Mouse (Mus musculus): ENCODE results near the gene D10Wsu102e. TPM values are rescaled to one million over a fixed set of nuclear protein-coding genes. Genes with fewer than 3 reads are reported as not detected.
A peak's percentile ranks its signal among the peaks of the same experiment; 100 is the strongest.

Gene D10Wsu102e
- 0.16 and 0.24 TPM in 2 replicates for polyA plus RNA-seq (2012; rRNA removed)

GRCm38 (mm10) chr10:83359956-83360355, at the start of gene D10Wsu102e:
TSS of gene D10Wsu102e (plus strand) at chr10:83360221.
- no peaks in the 10 kb centered on the region for H3K4me1 ChIP-seq (ENCODE audit: control insufficient read depth, insufficient read depth, low read length)
- TF ChIP-seq CTCF (IDR thresholded peaks at IDR 0.05; ENCODE audit: insufficient read depth, low read length): no peak
- TF ChIP-seq POLR2A (IDR thresholded peaks at IDR 0.05; ENCODE audit: borderline replicate concordance, extremely low read depth, low read depth, low read length): peak; percentile 43; the same call in 1 of the 2 replicates
- H3K4me3 ChIP-seq (replicated peaks; ENCODE audit: extremely low read depth, low read depth, low read length): peak within 1 kb of the TSS; percentile 96
- WGBS: under 1% methylated on average over 30 of the region's 30 CpGs
- peak; percentile 92 for DNase-seq

GRCm38 (mm10) chr10:83310356-83310755, 49.7 kb upstream of the D10Wsu102e start:
- 65% methylated on average over 7 of the region's 7 CpGs for WGBS
- DNase-seq: no peak
- H3K4me1 ChIP-seq (ENCODE audit: control insufficient read depth, insufficient read depth, low read length): no peaks in the 10 kb centered on the region
- H3K4me3 ChIP-seq (replicated peaks; ENCODE audit: extremely low read depth, low read depth, low read length): no peak overlapping the region
- TF ChIP-seq CTCF (IDR thresholded peaks at IDR 0.05; ENCODE audit: insufficient read depth, low read length) (no peak), POLR2A (IDR thresholded peaks at IDR 0.05; ENCODE audit: borderline replicate concordance, extremely low read depth, low read depth, low read length) (no peak)

- Histone ChIP-seq H3K4me1 (ENCODE audit: control insufficient read depth, insufficient read depth, low read length) (no peaks in the 10 kb centered on the region), H3K4me3 (replicated peaks; ENCODE audit: extremely low read depth, low read depth, low read length) (no peak overlapping the region)
- WGBS: 57% methylated on average over 5 of the region's 5 CpGs
- no peak for TF ChIP-seq CTCF (IDR thresholded peaks at IDR 0.05; ENCODE audit: insufficient read depth, low read length)
- TF ChIP-seq POLR2A (IDR thresholded peaks at IDR 0.05; ENCODE audit: borderline replicate concordance, extremely low read depth, low read depth, low read length): no peak
- no peak for DNase-seq
Observed at GRCm38 (mm10) chr10:83313033-83313432, 47.0 kb upstream of the D10Wsu102e start.

GRCm38 (mm10) chr10:83320396-83320795, 39.6 kb upstream of the D10Wsu102e start:
- WGBS: 65% methylated on average over 6 of the region's 6 CpGs
- H3K4me1 ChIP-seq (ENCODE audit: control insufficient read depth, insufficient read depth, low read length): no peaks in the 10 kb centered on the region

GRCm38 (mm10) chr10:83320870-83321269, 39.2 kb upstream of the D10Wsu102e start:
- 85% methylated on average over 7 of the region's 7 CpGs for WGBS
- no peak for DNase-seq
- Histone ChIP-seq H3K4me3 (replicated peaks; ENCODE audit: extremely low read depth, low read depth, low read length) (no peak overlapping the region), H3K4me1 (ENCODE audit: control insufficient read depth, insufficient read depth, low read length) (no peaks in the 10 kb centered on the region)
- no peak for TF ChIP-seq CTCF (IDR thresholded peaks at IDR 0.05; ENCODE audit: insufficient read depth, low read length)
- TF ChIP-seq POLR2A (IDR thresholded peaks at IDR 0.05; ENCODE audit: borderline replicate concordance, extremely low read depth, low read depth, low read length): no peak

More at GRCm38 (mm10) chr10:83320396-83320795, 39.6 kb upstream of the D10Wsu102e start:
- TF ChIP-seq POLR2A (IDR thresholded peaks at IDR 0.05; ENCODE audit: borderline replicate concordance, extremely low read depth, low read depth, low read length) (no peak), CTCF (IDR thresholded peaks at IDR 0.05; ENCODE audit: insufficient read depth, low read length) (no peak)
- DNase-seq: no peak
- H3K4me3 ChIP-seq (replicated peaks; ENCODE audit: extremely low read depth, low read depth, low read length): no peak overlapping the region

- TF ChIP-seq CTCF (IDR thresholded peaks at IDR 0.05; ENCODE audit: insufficient read depth, low read length) (no peak), POLR2A (IDR thresholded peaks at IDR 0.05; ENCODE audit: borderline replicate concordance, extremely low read depth, low read depth, low read length) (no peak)
- 56% methylated on average over 6 of the region's 6 CpGs for WGBS
- no peak overlapping the region for H3K4me3 ChIP-seq (replicated peaks; ENCODE audit: extremely low read depth, low read depth, low read length)
- no peak for DNase-seq
- no peaks in the 10 kb centered on the region for H3K4me1 ChIP-seq (ENCODE audit: control insufficient read depth, insufficient read depth, low read length)
Observed at GRCm38 (mm10) chr10:83321528-83321927, 38.5 kb upstream of the D10Wsu102e start.

- TF ChIP-seq CTCF (IDR thresholded peaks at IDR 0.05; ENCODE audit: insufficient read depth, low read length): no peak
- no peak for TF ChIP-seq POLR2A (IDR thresholded peaks at IDR 0.05; ENCODE audit: borderline replicate concordance, extremely low read depth, low read depth, low read length)
- DNase-seq: no peak
- 38% methylated on average over 7 of the region's 7 CpGs for WGBS
- no peak overlapping the region for H3K4me3 ChIP-seq (replicated peaks; ENCODE audit: extremely low read depth, low read depth, low read length)
- no peaks in the 10 kb centered on the region for H3K4me1 ChIP-seq (ENCODE audit: control insufficient read depth, insufficient read depth, low read length)
Observed at GRCm38 (mm10) chr10:83322551-83323100, 37.4 kb upstream of the D10Wsu102e start.

- Histone ChIP-seq H3K4me3 (replicated peaks; ENCODE audit: extremely low read depth, low read depth, low read length) (no peak overlapping the region), H3K4me1 (ENCODE audit: control insufficient read depth, insufficient read depth, low read length) (no peaks in the 10 kb centered on the region)
- WGBS: 68% methylated on average over 3 of the region's 3 CpGs
- TF ChIP-seq POLR2A (IDR thresholded peaks at IDR 0.05; ENCODE audit: borderline replicate concordance, extremely low read depth, low read depth, low read length) (no peak), CTCF (IDR thresholded peaks at IDR 0.05; ENCODE audit: insufficient read depth, low read length) (no peak)
- no peak for DNase-seq
Observed at GRCm38 (mm10) chr10:83324871-83325270, 35.1 kb upstream of the D10Wsu102e start.

- Histone ChIP-seq H3K4me3 (replicated peaks; ENCODE audit: extremely low read depth, low read depth, low read length) (no peak overlapping the region), H3K4me1 (ENCODE audit: control insufficient read depth, insufficient read depth, low read length) (no peaks in the 10 kb centered on the region)
- DNase-seq: no peak
- WGBS: 92% methylated on average over 1 of the region's 1 CpGs
- TF ChIP-seq CTCF (IDR thresholded peaks at IDR 0.05; ENCODE audit: insufficient read depth, low read length): no peak
- TF ChIP-seq POLR2A (IDR thresholded peaks at IDR 0.05; ENCODE audit: borderline replicate concordance, extremely low read depth, low read depth, low read length): no peak
Observed at GRCm38 (mm10) chr10:83325903-83326302, 34.1 kb upstream of the D10Wsu102e start.

GRCm38 (mm10) chr10:83326648-83327285, 33.3 kb upstream of the D10Wsu102e start:
- Histone ChIP-seq H3K4me3 (replicated peaks; ENCODE audit: extremely low read depth, low read depth, low read length) (no peak overlapping the region), H3K4me1 (ENCODE audit: control insufficient read depth, insufficient read depth, low read length) (no peaks in the 10 kb centered on the region)
- DNase-seq: no peak
- WGBS: 89% methylated on average over 14 of the region's 14 CpGs
- TF ChIP-seq POLR2A (IDR thresholded peaks at IDR 0.05; ENCODE audit: borderline replicate concordance, extremely low read depth, low read depth, low read length) (no peak), CTCF (IDR thresholded peaks at IDR 0.05; ENCODE audit: insufficient read depth, low read length) (no peak)
